Mouse (Mus musculus) heart, adult 2 months (tissue): ENCODE measurements around the gene H2-Ob.

ENCODE experiments used
- CTCF ChIP-seq: fragments of 200-600 bp; IDR thresholded peaks from 2 replicates; pipeline ENCODE4 v1.8.1; 2022; ENCODE audit warnings: antibody characterized with exemption, mild to moderate bottlenecking, moderate library complexity
- EP300 ChIP-seq: fragments of 200-500 bp; IDR thresholded peaks from 2 replicates; pipeline ENCODE4 v1.6.1; 2011; ENCODE audit warnings: low read depth, low read length, control low read depth; ENCODE audit not compliant: insufficient read depth

- TF ChIP-seq CTCF (no peak), EP300 (no peak)
Measured at GRCm38 (mm10) chr17:34200047-34200446, 38.7 kb upstream of the H2-Ob start.
